Mouse (Mus musculus) thymus, postnatal 25 days (tissue): ENCODE results near the gene Zc3hav1.

Experiments used
- DNase-seq: peaks from one replicate; pipeline ENCODE4 v3.0.0; 2022

The Zc3hav1 gene

DNA sequence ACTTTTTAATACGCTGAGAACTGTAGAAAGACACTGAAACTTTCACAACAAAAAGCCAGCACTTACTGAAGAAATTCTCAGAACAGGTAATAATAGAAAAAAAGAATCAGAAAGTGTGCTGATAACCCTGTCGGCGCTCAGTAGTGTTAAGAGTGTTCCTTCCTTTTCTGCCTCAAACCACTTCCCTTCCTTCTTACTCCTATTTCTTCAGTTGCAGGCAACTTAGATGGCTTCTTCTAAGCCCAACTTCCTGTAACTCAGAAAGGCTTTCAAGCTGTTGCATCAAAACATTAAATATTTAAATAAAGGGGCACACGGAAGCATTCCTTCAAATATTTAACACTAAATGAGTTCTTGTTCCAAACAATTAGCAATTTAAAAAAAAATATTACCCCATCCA lies 2.5 kb downstream of the Zc3hav1 start:
- DNase-seq = no peak

DNA sequence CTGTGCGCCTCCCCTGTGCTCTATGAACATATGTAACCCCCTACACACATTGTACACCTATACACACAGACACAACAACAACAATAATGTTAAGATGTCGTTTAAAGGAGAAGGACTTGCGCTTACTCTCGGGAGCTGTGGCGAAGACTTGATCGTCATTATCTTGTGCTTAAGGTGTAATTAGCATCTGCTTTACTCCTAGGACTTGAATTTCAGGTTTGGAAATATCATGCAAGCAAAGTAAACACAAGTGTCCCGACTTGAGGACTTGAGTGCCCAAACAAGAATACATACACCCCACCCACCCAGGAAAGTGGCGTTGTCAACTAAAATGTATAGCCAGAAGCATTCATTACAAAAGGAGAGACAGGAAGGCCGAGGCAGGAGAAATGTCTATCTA lies 4.6 kb downstream of the Zc3hav1 start:
- no peak for DNase-seq

DNA sequence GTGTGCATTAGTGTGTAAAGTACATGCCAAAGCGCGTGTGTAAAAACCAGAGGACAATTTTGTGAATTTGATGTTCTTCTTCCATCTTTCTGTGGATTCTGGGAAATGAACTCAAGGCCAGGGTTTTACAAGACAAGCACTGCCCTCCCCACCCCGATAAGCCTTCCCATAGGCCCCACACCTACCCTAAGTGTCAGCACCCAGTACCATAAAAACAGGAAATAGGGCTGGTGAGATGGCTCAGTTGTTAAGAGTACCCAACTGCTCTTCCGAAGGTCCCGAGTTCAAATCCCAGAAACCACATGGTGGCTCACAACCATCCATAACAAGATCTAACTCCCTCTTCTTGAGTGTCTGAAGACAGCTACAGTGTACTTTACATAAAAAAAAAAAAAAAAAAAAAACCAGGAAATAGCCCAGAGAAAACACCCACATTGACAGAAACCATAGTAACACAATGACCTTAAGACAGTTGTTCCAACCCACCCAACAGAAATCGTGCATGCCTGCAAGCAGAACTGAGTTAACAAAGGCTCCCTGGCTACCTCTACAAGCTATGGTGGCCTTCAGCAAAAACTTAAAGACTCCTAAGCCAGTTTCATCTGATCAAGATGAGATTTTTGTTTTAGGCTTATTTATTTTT lies 5.5 kb downstream of the Zc3hav1 start:
- DNase-seq = no peak

DNA sequence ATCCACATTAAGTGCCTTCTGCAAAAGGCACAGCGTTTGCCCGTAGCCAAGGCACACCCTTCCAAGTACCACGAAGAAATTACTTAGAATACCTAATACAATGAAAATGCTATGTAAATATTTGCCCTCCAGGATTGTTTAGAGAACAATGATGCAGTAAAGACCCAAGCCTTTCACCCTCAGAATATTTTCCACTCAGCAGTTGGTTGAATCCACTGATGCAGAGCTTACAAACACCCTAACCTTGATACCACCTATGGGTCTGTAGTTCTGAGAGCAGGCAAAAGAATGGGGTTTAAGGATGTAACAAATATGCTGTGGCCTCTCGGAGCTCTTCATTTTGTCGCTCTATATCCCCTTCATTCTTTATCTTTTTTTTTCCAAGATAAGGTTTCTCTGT lies 6.5 kb downstream of the Zc3hav1 start:
- no peak for DNase-seq

DNA sequence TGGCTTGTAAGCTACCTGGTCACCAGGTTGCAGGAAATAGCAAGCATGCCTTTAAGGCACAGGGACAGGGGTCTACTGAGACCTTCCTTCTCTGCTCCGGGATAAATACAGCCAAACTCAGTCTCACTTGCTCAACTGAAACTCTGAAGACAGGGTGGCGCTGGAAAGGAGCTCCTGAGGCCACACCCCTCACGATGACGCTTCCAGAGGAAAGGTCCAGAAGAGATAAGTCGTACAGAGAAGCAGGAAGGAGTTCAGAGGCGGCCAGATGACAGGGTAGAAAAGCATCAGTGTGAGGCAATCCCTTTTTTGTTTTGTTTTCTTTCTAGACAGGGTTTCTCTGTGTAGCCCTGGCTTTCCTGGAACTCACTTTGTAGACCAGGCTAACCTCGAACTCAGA lies 8.6 kb downstream of the Zc3hav1 start:
- DNase-seq = peak; percentile 47

DNA sequence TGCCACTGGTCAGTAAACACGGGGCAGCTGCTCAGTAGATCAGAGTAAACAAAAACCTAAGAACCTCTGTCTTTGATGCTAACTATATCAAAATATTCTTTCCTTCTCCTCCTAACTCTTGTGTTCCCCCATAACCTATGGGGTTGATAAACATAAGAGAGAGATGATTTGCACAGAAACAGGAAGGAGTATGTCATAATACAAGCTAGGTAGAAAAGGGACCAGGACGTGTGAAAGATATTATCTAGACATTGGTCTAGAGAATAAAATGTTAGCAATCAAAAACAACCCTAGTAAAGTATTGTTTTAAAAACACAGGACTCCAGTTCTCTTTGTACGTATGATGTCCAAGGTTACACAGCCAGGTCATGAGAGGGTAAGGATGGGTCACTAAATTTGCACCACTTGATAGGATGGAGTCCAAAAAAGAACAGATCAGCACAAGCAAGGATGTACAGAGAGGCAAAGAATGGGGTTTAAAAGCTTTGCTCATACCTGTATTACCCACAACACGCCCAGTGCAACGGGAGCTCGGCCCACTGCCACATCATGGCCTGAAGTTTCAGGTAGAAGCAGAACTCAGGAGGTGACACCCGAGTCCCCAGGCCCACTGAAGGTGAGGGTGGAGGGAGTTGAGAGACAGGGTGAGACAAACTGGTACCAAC lies 10.3 kb downstream of the Zc3hav1 start:
- DNase-seq = no peak

DNA sequence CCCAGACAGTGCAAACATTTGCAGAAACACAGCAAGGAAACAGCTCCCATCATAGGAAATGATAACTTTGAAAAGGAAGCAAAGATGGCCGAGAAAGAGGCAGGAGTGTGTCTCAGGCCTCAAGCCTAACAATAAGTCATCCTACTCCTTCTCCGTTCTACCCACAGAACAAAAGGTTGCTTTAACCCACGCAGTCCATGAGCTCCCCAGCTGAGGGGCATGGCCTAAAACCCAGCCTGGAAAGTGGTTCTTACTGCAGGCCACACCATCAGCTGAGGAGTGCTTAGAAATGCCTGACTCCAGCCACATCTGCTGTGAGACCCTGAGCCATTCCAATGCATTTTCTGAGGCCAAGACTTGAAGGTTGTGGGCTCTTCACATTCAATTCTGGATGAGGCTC lies 10.8 kb downstream of the Zc3hav1 start:
- no peak for DNase-seq

DNA sequence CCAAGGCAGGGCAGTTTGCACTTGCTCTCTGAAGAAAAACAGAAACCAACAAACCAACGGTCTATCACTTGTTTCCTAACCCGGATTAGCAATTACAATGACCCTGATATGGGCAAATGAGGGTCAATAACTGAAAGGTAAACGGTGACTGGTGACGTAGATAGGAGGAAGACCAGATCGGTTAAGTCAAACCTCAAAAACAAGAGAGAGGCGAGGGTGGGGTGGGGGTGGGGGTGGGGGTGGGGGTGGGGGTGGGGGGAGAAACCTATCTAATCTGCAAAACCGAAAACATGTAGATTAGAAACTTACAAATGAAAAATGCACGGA lies 11.8 kb downstream of the Zc3hav1 start:
- DNase-seq = peak; percentile 23

DNA sequence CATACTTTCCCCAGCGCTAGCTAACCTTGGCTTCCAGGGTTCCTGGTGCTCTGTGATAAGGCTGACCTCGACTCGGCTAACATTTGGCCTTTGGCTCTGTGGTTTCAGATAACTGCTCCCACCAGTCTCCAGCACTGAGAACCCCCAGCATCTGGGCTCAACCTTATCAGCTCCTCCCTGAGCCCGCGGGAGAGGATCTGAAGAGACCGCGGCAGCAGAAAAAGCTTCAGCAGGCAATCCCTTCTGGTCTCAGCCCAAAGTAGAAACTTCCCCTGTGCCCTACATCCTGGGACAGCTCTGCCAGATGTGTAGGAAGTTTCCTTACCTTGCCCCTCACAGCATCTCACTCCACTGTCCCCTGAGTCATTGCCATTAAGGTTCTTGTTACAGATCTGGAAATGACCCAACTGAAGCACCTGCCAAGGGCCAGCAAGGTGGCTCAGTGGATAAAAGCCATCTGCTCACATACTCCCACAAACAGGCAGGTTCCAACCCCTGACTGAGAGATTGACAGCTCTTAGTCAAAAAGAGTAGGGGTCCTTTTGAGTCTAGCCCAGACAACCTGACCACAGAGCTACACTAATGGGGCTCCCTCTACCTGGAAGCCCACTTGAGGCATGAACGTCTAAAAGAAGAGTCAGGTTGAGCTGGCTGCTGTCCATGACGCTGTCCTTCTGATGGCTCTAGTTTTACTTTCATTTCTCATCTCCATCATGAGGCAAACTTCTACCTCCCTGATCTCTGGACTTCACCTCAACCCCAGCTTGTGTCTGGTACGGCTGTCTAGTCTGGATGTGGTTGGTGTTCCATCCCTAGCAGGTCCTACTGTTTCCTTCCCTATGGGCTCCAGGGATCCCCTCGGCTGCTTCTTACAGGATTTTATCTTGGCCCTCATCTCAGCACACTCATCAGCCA lies 12.4 kb downstream of the Zc3hav1 start:
- peak; percentile 25 for DNase-seq

DNA sequence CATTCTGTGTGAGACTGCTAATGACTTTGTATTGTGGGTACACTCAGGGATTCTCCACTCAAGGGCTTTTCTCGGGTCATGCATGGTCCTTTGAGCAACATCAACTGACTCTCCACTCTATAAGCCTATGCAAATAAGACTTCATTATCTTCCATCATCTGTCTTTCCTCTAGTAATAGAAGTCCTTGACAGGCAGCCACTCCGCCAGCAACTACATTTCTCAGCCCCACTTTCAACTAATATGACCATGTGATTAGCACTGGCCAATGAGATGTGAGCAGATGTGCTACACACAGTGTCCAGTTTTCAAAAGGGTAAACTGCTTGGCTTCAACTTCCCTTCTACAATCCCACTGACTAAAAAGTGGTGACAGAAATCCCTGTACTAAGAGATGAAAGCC lies 15.3 kb downstream of the Zc3hav1 start:
- no peak for DNase-seq

DNA sequence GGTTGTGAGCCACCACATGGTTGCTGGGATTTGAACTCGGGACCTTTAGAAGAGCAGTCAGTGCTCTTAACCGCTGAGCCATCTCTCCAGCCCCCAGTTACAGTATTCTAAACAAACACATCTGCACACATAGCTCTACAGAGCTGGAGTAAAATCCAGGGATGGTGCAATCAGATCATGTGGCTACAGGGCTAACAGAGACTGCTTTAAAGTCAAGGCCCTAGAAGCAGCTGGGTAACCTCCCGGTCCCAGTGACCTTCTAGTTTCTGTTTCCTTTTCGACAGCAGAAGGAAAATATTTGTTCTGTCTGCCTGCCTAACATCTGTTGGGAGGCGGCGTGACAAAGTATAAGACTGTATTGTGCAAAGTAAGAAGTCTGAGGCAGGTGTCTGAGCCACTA lies 16.5 kb downstream of the Zc3hav1 start:
- no peak for DNase-seq

DNA sequence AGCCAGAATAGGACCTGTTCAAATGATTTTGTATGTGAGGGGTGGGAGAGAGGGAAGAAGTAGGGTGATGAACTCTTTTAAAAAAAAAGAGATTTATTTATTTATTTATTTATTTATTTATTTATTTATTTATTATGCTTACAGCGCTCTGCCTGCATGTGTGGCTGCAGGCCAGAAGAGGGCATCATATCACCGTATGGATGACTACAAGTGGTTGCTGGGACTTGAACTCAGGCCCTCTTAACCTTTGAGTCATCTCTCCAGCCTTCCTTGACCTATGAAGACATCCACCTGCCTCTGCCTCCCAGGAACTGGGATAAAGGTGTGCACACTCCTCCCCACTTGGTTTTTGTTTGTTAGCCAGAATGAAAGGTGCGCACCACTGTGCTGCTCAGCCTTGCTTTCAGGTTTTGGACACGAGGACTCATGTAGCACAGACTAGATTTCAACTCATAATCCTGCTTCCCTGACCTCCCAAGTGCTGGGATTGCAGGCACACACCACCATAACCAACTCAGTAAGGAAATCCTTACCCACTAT lies 17.2 kb downstream of the Zc3hav1 start:
- no peak for DNase-seq

DNA sequence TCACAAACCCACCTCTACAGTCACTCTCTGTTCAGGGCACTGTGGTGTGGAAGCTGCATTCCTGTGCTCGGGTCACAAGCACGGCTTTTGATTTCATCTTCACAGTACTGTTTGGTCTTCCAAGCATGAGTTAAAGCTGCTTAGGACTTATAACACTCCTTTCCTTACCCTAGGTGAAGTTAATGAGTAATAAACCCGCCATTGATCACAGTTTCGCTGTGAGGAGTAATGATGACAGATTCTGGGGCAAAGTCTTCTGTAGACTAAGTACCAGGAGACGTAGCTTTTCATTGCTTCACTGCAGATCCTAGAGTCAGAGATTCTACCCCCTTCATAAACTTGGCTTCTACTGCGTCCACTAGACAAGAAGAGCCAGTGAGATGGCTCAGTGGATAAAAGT lies 19.1 kb downstream of the Zc3hav1 start:
- DNase-seq = no peak

DNA sequence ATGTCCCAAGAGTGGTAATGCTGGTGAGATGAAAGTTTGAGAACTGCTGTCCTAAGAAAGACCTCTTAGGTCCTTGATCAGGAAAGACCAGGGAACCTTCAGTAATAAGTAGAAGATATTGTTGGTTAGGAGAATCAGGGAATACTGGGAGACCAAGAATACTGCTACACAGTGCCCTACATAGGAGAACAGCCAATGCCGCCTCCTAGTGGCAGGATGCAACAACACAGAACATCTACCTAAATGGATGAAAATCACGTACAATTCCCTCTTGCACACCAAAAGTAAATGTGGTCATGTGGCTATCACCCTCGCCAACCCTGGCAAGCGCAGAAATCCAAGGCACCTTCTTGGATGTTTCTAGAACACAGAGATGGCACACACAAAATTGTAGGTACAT lies 27.8 kb downstream of the Zc3hav1 start:
- DNase-seq = peak; percentile 27

DNA sequence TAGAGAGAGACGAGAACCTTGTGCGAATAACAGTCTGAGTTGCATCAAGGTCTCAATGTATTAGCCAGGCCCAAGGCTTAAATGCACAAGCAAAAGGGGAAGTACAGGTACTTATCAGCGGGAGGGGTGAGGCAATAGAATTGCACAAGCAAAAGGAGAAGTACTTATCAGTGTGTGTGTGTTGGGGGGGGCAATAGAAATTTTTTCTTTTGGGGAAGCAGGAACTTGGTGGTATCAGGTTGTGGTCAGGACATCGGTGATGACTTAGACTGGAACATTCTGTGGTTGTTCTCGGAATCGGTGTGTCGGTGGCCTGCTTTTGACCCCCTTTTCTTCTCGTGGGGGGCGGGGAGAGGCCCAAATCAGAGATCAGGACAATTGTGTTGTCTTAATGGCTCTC lies 33.8 kb downstream of the Zc3hav1 start:
- DNase-seq = no peak

DNA sequence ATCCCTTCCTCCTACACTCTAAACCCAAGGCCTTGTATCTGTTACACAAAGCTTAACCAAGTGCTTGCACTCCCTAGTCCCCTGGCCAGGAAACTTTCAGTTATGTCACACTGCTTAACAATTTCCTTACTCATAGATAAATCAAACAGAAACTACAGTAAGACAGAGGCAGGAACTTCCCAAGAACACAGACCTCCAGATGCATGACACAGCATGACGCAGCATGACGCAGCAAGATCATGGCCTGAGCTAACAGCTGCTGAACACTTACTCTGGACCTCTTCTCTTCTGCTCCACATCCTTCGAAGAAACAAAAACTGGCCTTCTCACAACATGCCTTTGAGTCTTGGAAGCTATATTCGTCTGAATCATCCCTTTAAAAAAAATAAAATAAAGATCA lies 38.4 kb downstream of the Zc3hav1 start:
- peak; percentile 28 for DNase-seq

DNA sequence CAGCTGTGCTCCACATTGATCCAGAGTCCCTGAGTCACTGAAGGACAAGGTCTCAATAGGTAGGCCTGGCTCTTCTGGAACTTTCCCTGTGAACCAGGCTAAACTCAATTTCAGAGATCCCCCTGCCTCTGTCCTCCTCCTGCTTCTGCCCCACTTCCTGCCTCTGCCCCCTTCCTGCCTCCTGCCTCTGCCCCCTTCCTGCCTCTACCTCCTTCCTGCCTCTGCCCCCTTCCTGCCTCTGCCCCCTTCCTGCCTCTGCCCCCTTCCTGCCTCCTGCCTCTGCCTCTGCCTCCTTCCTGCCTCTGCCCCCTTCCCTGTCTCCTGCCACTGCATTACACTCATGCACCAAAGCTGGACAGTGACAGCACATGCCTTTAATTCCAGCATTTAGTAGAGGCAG lies 44.7 kb downstream of the Zc3hav1 start:
- peak; percentile 61 for DNase-seq

DNA sequence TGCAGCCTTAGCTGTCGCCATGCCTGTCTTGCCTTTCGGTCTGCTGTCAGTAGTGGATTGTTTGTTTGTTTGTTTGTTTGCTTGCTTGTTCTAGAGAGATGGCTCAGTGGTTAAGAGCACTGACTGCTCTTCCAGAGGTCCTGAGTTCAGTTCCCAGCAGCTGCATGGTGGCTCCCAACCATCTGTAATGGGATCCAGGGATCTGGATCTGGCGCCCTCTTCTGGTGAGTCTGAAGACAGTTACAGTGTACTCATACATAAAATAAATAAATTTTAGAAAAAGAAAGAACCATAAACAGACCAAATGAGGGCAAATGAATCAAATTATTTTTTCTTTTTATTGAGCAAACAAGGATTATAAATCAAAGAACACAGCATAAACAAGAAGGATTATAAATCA lies 49.4 kb downstream of the Zc3hav1 start:
- DNase-seq = peak; percentile 19

DNA sequence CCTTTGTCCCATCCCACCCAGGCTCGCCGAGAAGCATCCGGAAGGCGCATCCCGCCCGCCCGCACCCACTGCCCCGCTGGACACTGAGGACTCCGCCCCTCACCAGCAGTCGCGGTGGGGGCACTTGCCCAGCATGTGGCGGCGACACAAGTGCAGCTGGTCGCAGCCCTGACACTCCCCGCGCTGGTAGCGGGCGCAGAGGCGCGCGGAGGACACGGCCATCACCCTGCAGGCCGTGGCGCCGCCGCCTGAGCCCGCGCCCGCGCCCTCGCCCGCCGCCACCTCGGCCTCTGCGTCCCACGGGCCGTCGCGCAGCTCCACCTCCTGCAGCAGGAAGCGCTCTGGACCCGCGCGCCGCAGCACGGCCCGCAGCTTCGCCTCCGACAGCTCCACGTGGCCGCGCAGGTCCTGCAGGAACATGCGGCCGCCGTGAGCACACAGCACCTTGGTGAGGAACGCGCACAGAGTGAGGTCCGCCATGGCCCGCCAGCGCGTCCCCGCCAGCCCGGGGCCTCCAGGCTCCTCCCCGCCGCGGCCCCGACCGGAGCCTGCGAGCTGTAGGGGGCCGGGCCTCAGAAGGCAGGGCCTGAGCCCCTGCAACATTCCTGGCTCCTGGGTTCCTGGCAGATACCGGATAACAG lies 55.5 kb downstream of the Zc3hav1 start, which contains the start of gene Zc3hav1l:
Gene Zc3hav1l, minus strand, starts transcription at position 499 of the 641 bp plus-strand sequence.
- DNase-seq = peak; percentile 70

DNA sequence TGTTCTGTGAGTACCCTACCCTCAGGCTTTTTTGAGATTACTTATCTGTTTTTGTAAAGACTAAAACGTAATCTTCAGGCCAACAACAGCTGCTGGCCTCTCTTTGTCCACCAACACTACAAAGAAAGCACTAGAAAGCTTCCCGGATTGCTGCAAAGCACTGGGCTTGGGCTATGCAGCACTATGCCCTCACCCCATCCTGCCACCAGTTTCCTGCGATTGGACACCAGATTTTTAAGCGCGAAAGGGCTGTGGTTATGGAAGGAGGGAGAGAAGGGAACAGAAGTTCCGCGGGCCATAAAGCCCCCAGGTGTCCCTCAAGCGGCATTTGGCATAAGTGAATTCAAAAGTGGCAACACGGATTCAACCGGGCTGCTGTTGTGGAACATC lies 56.2 kb downstream of the Zc3hav1 start:
- DNase-seq = peak; percentile 18

DNA sequence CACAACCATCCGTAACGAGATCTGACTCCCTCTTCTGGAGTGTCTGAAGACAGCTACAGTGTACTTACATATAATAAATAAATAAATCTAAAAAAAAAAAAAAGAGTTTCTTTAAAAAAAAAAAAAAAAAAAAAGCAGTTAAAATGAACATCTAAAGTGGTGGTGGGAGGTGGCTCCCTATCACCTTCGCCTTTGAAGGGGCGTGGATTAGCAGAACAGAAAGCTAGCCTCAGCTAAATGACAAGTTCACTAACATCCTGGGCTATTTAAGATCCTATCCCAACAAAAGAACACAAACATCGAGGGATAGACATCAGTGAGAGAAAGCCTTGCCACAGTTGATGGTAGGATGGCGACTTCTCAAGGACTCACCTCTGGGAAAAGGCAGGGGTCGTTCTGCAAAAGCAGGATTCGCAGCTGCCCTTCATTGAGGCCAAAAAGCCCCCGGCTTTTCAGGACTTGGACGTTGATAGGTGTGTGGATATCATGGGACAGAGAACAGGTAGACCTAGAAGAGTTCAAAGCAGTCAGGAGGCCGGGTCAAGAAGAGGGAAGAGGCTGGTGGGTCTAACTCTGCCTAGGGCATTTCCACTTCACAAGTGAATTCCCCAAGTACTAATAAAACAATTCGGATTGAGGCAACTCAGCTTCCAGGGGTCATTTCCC lies 56.7 kb downstream of the Zc3hav1 start:
- DNase-seq = no peak

DNA sequence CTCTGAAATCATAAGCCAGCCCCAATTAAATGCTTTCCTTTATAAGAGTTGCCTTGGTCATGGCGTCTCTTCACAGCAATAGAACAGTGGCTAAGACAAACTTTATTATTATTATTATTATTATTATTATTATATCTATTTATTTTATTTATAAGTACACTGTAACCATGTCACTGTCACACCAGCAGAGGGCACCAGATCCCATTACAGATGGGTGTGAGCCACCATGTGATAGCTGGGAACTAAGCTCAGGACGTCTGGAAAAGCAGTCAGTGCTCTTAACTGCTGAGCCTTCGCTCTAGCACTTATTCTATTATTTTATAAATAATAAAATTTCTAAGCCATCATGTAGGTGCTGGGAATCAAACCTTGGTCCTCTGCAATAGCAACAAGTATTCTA lies 60.7 kb downstream of the Zc3hav1 start:
- no peak for DNase-seq
